Comparison of ENCODE assay signal across 34 mouse cellular contexts in the genomic region with DNA sequence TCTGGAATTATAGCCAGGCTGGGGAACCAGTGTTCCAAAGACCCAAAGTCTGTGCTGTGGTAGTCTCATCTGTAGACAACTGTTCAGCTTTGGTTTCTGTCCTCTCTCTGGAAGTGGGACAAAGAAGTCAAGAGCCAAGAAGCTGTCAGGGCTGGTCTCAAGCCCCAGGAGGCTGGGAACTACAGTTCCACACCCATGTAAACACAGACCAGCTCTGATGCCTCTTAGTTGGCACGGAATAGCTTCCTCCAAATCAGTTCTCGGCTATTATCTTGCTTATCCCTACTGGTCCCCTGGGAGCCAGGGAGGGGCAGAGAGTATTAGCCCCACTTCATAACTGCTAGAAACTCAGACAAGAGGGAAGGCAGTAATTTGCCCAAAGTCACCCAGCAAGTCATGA. TPM values are rescaled to one million over a fixed set of nuclear protein-coding genes. Genes with fewer than 3 reads are reported as not detected.
A peak's percentile ranks its signal among the peaks of the same experiment; 100 is the strongest.
DNase-seq lines count a peak whose midpoint lies in the region; ATAC-seq and TF ChIP-seq lines count a peak whose summit lies in the region.
"Had no signal": no experiment of that assay in that cellular context is flagged by ENCODE, and none has a peak within 500 bp of the region (broad histone marks: within the 10 kb centered on the region; RNA-seq: fewer than 3 reads in every experiment).

No protein-coding gene starts in this region.

- no peak overlapping the region for H3K9ac ChIP-seq in embryonic facial prominence, embryonic 14.5 days (ENCODE audit: low read depth, low read length)
- H3K9ac ChIP-seq in midbrain, postnatal 0 days (replicated peaks; ENCODE audit: low read length, poor library complexity, severe bottlenecking), result no peak overlapping the region
- H3K9ac ChIP-seq in midbrain, embryonic 11.5 days (ENCODE audit: low read length), result no peak overlapping the region
- H3K9ac ChIP-seq in lung, postnatal 0 days (replicated peaks; ENCODE audit: low read depth), result no peak overlapping the region
- H3K9ac ChIP-seq in liver, postnatal 0 days (replicated peaks), result no peak overlapping the region
- H3K9ac ChIP-seq: hindbrain, embryonic 15.5 days; intestine, embryonic 15.5 days; liver, embryonic 12.5 days; midbrain, embryonic 12.5 days; neural tube, embryonic 15.5 days had no signal

- H3ac ChIP-seq in myocyte (ENCODE audit: control insufficient read depth, insufficient read length), result no peak overlapping the region

- peaks cover 4% of the 10 kb centered on the region; the same call in 1 of the 2 replicates for H3K4me1 ChIP-seq in embryonic facial prominence, embryonic 14.5 days (ENCODE audit: control insufficient read depth, insufficient read depth, low read length)
- H3K4me1 ChIP-seq in embryonic facial prominence, embryonic 10.5 days, result peaks cover 10% of the 10 kb centered on the region
- H3K4me1 ChIP-seq in midbrain, postnatal 0 days (ENCODE audit: insufficient read depth, low read length), result no peaks in the 10 kb centered on the region
- H3K4me1 ChIP-seq in midbrain, embryonic 11.5 days (ENCODE audit: control insufficient read depth, insufficient read depth, low read length), result no peaks in the 10 kb centered on the region
- 0 out of 2 replicates have a peak, but pooled peaks cover 3% of the 10 kb centered on the region for H3K4me1 ChIP-seq in lung, postnatal 0 days (ENCODE audit: insufficient read depth, low read depth, low read length)
- H3K4me1 ChIP-seq in liver, postnatal 0 days (ENCODE audit: insufficient read depth), result no peaks in the 10 kb centered on the region
- H3K4me1 ChIP-seq: midbrain, embryonic 12.5 days had no signal

- H3K79me2 ChIP-seq in myocyte (ENCODE audit: control insufficient read depth, insufficient read depth), result no peaks in the 10 kb centered on the region

- no peak for ATAC-seq in embryonic facial prominence, embryonic 14.5 days (ENCODE audit: low read depth)
- ATAC-seq in midbrain, postnatal 0 days (ENCODE audit: low FRiP score), result no peak
- no peak for ATAC-seq in midbrain, embryonic 11.5 days (ENCODE audit: low FRiP score)
- ATAC-seq in lung, postnatal 0 days, result peak; percentile 25; the same call in 1 of the 2 replicates
- ATAC-seq in liver, postnatal 0 days, result no peak
- ATAC-seq: forebrain, embryonic 14.5 days; intestine, embryonic 15.5 days; liver, embryonic 12.5 days had no signal

- TF ChIP-seq CTCF in midbrain, postnatal 0 days (IDR thresholded peaks at IDR 0.05), result no peak
- TF ChIP-seq CTCF in lung, postnatal 0 days (IDR thresholded peaks at IDR 0.05), result no peak
- no peak for TF ChIP-seq CTCF in liver, postnatal 0 days (IDR thresholded peaks at IDR 0.05; ENCODE audit: low read depth)

- H3K36me3 ChIP-seq in embryonic facial prominence, embryonic 14.5 days (ENCODE audit: control insufficient read depth, insufficient read depth, low read length), result no peaks in the 10 kb centered on the region
- H3K36me3 ChIP-seq in embryonic facial prominence, embryonic 10.5 days (replicated peaks), result no peaks in the 10 kb centered on the region
- H3K36me3 ChIP-seq in midbrain, postnatal 0 days (ENCODE audit: insufficient read depth, low read length), result no peaks in the 10 kb centered on the region
- H3K36me3 ChIP-seq in midbrain, embryonic 11.5 days (ENCODE audit: control insufficient read depth, insufficient read depth, low read length), result no peaks in the 10 kb centered on the region
- no peaks in the 10 kb centered on the region for H3K36me3 ChIP-seq in lung, postnatal 0 days (ENCODE audit: insufficient read depth, low read length)
- no peaks in the 10 kb centered on the region for H3K36me3 ChIP-seq in myocyte (ENCODE audit: control insufficient read depth, insufficient read depth)
- H3K36me3 ChIP-seq in liver, postnatal 0 days (replicated peaks; ENCODE audit: insufficient read depth, low read length), result no peaks in the 10 kb centered on the region
- H3K36me3 ChIP-seq: G1E; hindbrain, embryonic 15.5 days; intestine, embryonic 15.5 days; liver, embryonic 12.5 days; midbrain, embryonic 12.5 days; neural tube, embryonic 15.5 days had no signal

- H3K9me3 ChIP-seq in embryonic facial prominence, embryonic 14.5 days (ENCODE audit: control insufficient read depth, low read length), result no peaks in the 10 kb centered on the region
- H3K9me3 ChIP-seq in embryonic facial prominence, embryonic 10.5 days, result no peaks in the 10 kb centered on the region
- no peaks in the 10 kb centered on the region for H3K9me3 ChIP-seq in midbrain, postnatal 0 days (ENCODE audit: low read length)
- H3K9me3 ChIP-seq in midbrain, embryonic 11.5 days (ENCODE audit: control insufficient read depth, low read length), result no peaks in the 10 kb centered on the region
- H3K9me3 ChIP-seq in lung, postnatal 0 days (ENCODE audit: low read length), result no peaks in the 10 kb centered on the region
- H3K9me3 ChIP-seq in liver, postnatal 0 days (ENCODE audit: low read length), result no peaks in the 10 kb centered on the region
- H3K9me3 ChIP-seq: G1E; hindbrain, embryonic 15.5 days; intestine, embryonic 15.5 days; liver, embryonic 12.5 days; midbrain, embryonic 12.5 days; neural tube, embryonic 15.5 days had no signal

- H3K4me3 ChIP-seq in embryonic facial prominence, embryonic 14.5 days (ENCODE audit: low read depth, low read length), result no peak overlapping the region
- no peak overlapping the region for H3K4me3 ChIP-seq in embryonic facial prominence, embryonic 10.5 days
- no peak overlapping the region for H3K4me3 ChIP-seq in midbrain, postnatal 0 days (ENCODE audit: low read depth, low read length)
- H3K4me3 ChIP-seq in midbrain, embryonic 11.5 days (ENCODE audit: low read depth, low read length), result no peak overlapping the region
- H3K4me3 ChIP-seq in lung, postnatal 0 days (ENCODE audit: low read depth, low read length), result no peak overlapping the region
- H3K4me3 ChIP-seq in myocyte, result no peak overlapping the region
- H3K4me3 ChIP-seq in liver, postnatal 0 days (ENCODE audit: low read depth, low read length), result no peak overlapping the region
- H3K4me3 ChIP-seq: hindbrain, embryonic 15.5 days; intestine, embryonic 15.5 days; layer of hippocampus, adult 2 months; liver, embryonic 12.5 days; midbrain, embryonic 12.5 days; neural tube, embryonic 15.5 days had no signal

- H3K27me3 ChIP-seq in embryonic facial prominence, embryonic 14.5 days (replicated peaks; ENCODE audit: control insufficient read depth, insufficient read depth, low read length), result no peaks in the 10 kb centered on the region
- H3K27me3 ChIP-seq in embryonic facial prominence, embryonic 10.5 days (replicated peaks; ENCODE audit: low read depth, poor library complexity, severe bottlenecking), result no peaks in the 10 kb centered on the region
- H3K27me3 ChIP-seq in midbrain, postnatal 0 days (ENCODE audit: insufficient read depth, low read length), result no peaks in the 10 kb centered on the region
- no peaks in the 10 kb centered on the region for H3K27me3 ChIP-seq in midbrain, embryonic 11.5 days (ENCODE audit: control insufficient read depth, insufficient read depth, low read length)
- no peaks in the 10 kb centered on the region for H3K27me3 ChIP-seq in lung, postnatal 0 days (replicated peaks; ENCODE audit: insufficient read depth, low read length)
- no peaks in the 10 kb centered on the region for H3K27me3 ChIP-seq in myocyte (ENCODE audit: control insufficient read depth, insufficient read depth, insufficient read length)
- H3K27me3 ChIP-seq in liver, postnatal 0 days (ENCODE audit: insufficient read depth, low read length), result no peaks in the 10 kb centered on the region
- H3K27me3 ChIP-seq: hindbrain, embryonic 15.5 days; intestine, embryonic 15.5 days; neural tube, embryonic 15.5 days had no signal

- no peak for TF ChIP-seq EP300 in lung, postnatal 0 days (IDR thresholded peaks at IDR 0.05)
- TF ChIP-seq EP300 in liver, postnatal 0 days (IDR thresholded peaks at IDR 0.05; ENCODE audit: low read depth), result no peak

- WGBS in embryonic facial prominence, embryonic 14.5 days, result 39% methylated on average over 2 of the region's 2 CpGs
- WGBS in embryonic facial prominence, embryonic 10.5 days, result 61% methylated on average over 2 of the region's 2 CpGs
- WGBS in midbrain, postnatal 0 days, result 35% methylated on average over 2 of the region's 2 CpGs
- 54% methylated on average over 2 of the region's 2 CpGs for WGBS in midbrain, embryonic 11.5 days
- WGBS in lung, postnatal 0 days, result 3% methylated on average over 2 of the region's 2 CpGs
- WGBS in liver, postnatal 0 days (ENCODE audit: insufficient replicate concordance), result 60% methylated on average over 2 of the region's 2 CpGs

- H3K27ac ChIP-seq in embryonic facial prominence, embryonic 14.5 days (replicated peaks; ENCODE audit: low read depth, low read length), result no peak overlapping the region
- H3K27ac ChIP-seq in embryonic facial prominence, embryonic 10.5 days (replicated peaks), result no peak overlapping the region
- H3K27ac ChIP-seq in midbrain, postnatal 0 days (ENCODE audit: low read depth, low read length), result no peak overlapping the region
- no peak overlapping the region for H3K27ac ChIP-seq in midbrain, embryonic 11.5 days (ENCODE audit: low read depth, low read length)
- no peak overlapping the region for H3K27ac ChIP-seq in lung, postnatal 0 days (ENCODE audit: low read length)
- H3K27ac ChIP-seq in liver, postnatal 0 days (ENCODE audit: low read depth), result no peak overlapping the region
- H3K27ac ChIP-seq: hindbrain, embryonic 15.5 days; intestine, embryonic 15.5 days; layer of hippocampus, adult 2 months; liver, embryonic 12.5 days; midbrain, embryonic 12.5 days; neural tube, embryonic 15.5 days had no signal

- no peak for TF ChIP-seq POLR2A in myocyte (IDR thresholded peaks at IDR 0.05; ENCODE audit: insufficient read length, low read depth)

- no peak overlapping the region for H3K4me2 ChIP-seq in embryonic facial prominence, embryonic 14.5 days (ENCODE audit: low read depth, low read length)
- no peak overlapping the region for H3K4me2 ChIP-seq in midbrain, postnatal 0 days (ENCODE audit: low read depth, low read length, poor library complexity, severe bottlenecking)
- no peak overlapping the region for H3K4me2 ChIP-seq in midbrain, embryonic 11.5 days
- H3K4me2 ChIP-seq in lung, postnatal 0 days (replicated peaks; ENCODE audit: low read depth, low read length), result no peak overlapping the region
- peak overlapping the region; percentile 87 for H3K4me2 ChIP-seq in myocyte (ENCODE audit: low read depth)
- no peak overlapping the region for H3K4me2 ChIP-seq in liver, postnatal 0 days (ENCODE audit: low read depth, low read length)
- H3K4me2 ChIP-seq: heart, embryonic 11.5 days; hindbrain, embryonic 15.5 days; intestine, embryonic 15.5 days; liver, embryonic 12.5 days; midbrain, embryonic 12.5 days; neural tube, embryonic 15.5 days had no signal

- peak; percentile 55 for DNase-seq in embryonic facial prominence, embryonic 14.5 days (ENCODE audit: low spot score)
- no peak for DNase-seq in embryonic facial prominence, embryonic 10.5 days (ENCODE audit: low spot score)
- DNase-seq in midbrain, postnatal 0 days (ENCODE audit: low spot score), result peak; percentile 42
- no peak for DNase-seq in midbrain, embryonic 11.5 days (ENCODE audit: low spot score, missing footprints)
- DNase-seq in lung, postnatal 0 days (ENCODE audit: low spot score), result peak; percentile 28
- no peak for DNase-seq in liver, postnatal 0 days
- DNase-seq in spleen, postnatal 10 days (ENCODE audit: low spot score in 2 of 2), result no peak
- DNase-seq: adrenal gland, postnatal 25 days; cerebellum, adult 11-12 months; cerebellum, adult 9-11 months; gastrocnemius, postnatal 25 days; heart, adult 11 months; heart, postnatal 4 days; kidney, adult 2 months; kidney, postnatal 36 days; layer of hippocampus, postnatal 36 days; left cerebral cortex, postnatal 4 days; right cerebral cortex, postnatal 25 days; thymus, adult 2 months had no signal

RNA-seq across cellular contexts. Expression of a gene that starts 9.7 kb away (rescaled TPM):
- polyA plus RNA-seq in embryonic facial prominence, embryonic 14.5 days (2014; fragmentation: Nextera tagmentation; extraction: Ambion mirVana), result 9.8 and 10.4 TPM in 2 replicates
- polyA plus RNA-seq in embryonic facial prominence, embryonic 10.5 days (2016; fragmentation: Nextera tagmentation; extraction: Ambion mirVana), result 0.74 and 2.5 TPM in 2 replicates
- total RNA-seq in midbrain, postnatal 0 days (2014; rRNA removed), result 24.5 and 32.7 TPM in 2 replicates
- polyA plus RNA-seq in midbrain, postnatal 0 days (2015; fragmentation: Nextera tagmentation; extraction: Ambion mirVana), result 37.7 and 43.7 TPM in 2 replicates
- 1.3 and 2.6 TPM in 2 replicates for polyA plus RNA-seq in midbrain, embryonic 11.5 days (2014; fragmentation: Nextera tagmentation; extraction: Ambion mirVana)
- 3.0 and 3.1 TPM in 2 replicates for polyA plus RNA-seq in lung, postnatal 0 days (2015; fragmentation: Nextera tagmentation; extraction: Ambion mirVana)
- 0.35 TPM for polyA plus RNA-seq in myocyte (2012; fragmentation: generic; extraction: Trizol)
- not detected in 2 replicates for polyA plus RNA-seq in liver, postnatal 0 days (2015; fragmentation: Nextera tagmentation; extraction: Ambion mirVana)
- total RNA-seq: gastrocnemius, adult 18-20 months; gastrocnemius, postnatal 25 days; heart, postnatal 4 days had no signal
- polyA plus RNA-seq: G1E; heart, embryonic 11.5 days had no signal

RNA-seq across cellular contexts. Expression of a gene that starts 24.2 kb away (rescaled TPM):
- polyA plus RNA-seq in embryonic facial prominence, embryonic 14.5 days (2014; fragmentation: Nextera tagmentation; extraction: Ambion mirVana), result 14.1 and 17.0 TPM in 2 replicates
- 11.1 and 11.4 TPM in 2 replicates for polyA plus RNA-seq in embryonic facial prominence, embryonic 10.5 days (2016; fragmentation: Nextera tagmentation; extraction: Ambion mirVana)
- total RNA-seq in midbrain, postnatal 0 days (2014; rRNA removed), result 1.3 and 1.9 TPM in 2 replicates
- 0.93 and 1.1 TPM in 2 replicates for polyA plus RNA-seq in midbrain, postnatal 0 days (2015; fragmentation: Nextera tagmentation; extraction: Ambion mirVana)
- 1.1 and 1.2 TPM in 2 replicates for polyA plus RNA-seq in midbrain, embryonic 11.5 days (2014; fragmentation: Nextera tagmentation; extraction: Ambion mirVana)
- 53.7 and 54.8 TPM in 2 replicates for polyA plus RNA-seq in lung, postnatal 0 days (2015; fragmentation: Nextera tagmentation; extraction: Ambion mirVana)
- polyA plus RNA-seq in myocyte (2012; fragmentation: generic; extraction: Trizol), result 0.12 TPM
- polyA plus RNA-seq in liver, postnatal 0 days (2015; fragmentation: Nextera tagmentation; extraction: Ambion mirVana), result 0.44 and 0.60 TPM in 2 replicates
- total RNA-seq: gastrocnemius, adult 18-20 months; heart, postnatal 4 days; megakaryocyte, adult 5-6 weeks had no signal
- polyA plus RNA-seq: G1E had no signal

RNA-seq across cellular contexts. Expression of a gene that starts 27.2 kb away (rescaled TPM):
- polyA plus RNA-seq in embryonic facial prominence, embryonic 14.5 days (2014; fragmentation: Nextera tagmentation; extraction: Ambion mirVana), result 12.5 and 15.5 TPM in 2 replicates
- 23.1 and 25.1 TPM in 2 replicates for polyA plus RNA-seq in embryonic facial prominence, embryonic 10.5 days (2016; fragmentation: Nextera tagmentation; extraction: Ambion mirVana)
- total RNA-seq in midbrain, postnatal 0 days (2014; rRNA removed), result 30.1 and 36.9 TPM in 2 replicates
- 21.4 and 21.6 TPM in 2 replicates for polyA plus RNA-seq in midbrain, postnatal 0 days (2015; fragmentation: Nextera tagmentation; extraction: Ambion mirVana)
- polyA plus RNA-seq in midbrain, embryonic 11.5 days (2014; fragmentation: Nextera tagmentation; extraction: Ambion mirVana), result 9.8 and 10.0 TPM in 2 replicates
- 11.1 and 11.4 TPM in 2 replicates for polyA plus RNA-seq in lung, postnatal 0 days (2015; fragmentation: Nextera tagmentation; extraction: Ambion mirVana)
- polyA plus RNA-seq in myocyte (2012; fragmentation: generic; extraction: Trizol), result 18.2 TPM
- 4.7 TPM in 2 replicates for polyA plus RNA-seq in liver, postnatal 0 days (2015; fragmentation: Nextera tagmentation; extraction: Ambion mirVana)

RNA-seq across cellular contexts. Expression of a gene that starts 31.6 kb away (rescaled TPM):
- polyA plus RNA-seq in embryonic facial prominence, embryonic 14.5 days (2014; fragmentation: Nextera tagmentation; extraction: Ambion mirVana), result 0.38 TPM in 1 of 2 replicates, not detected in the other
- 0.20 TPM in 2 replicates for polyA plus RNA-seq in embryonic facial prominence, embryonic 10.5 days (2016; fragmentation: Nextera tagmentation; extraction: Ambion mirVana)
- not detected in 2 replicates for total RNA-seq in midbrain, postnatal 0 days (2014; rRNA removed)
- not detected in 2 replicates for polyA plus RNA-seq in midbrain, postnatal 0 days (2015; fragmentation: Nextera tagmentation; extraction: Ambion mirVana)
- 0.21 TPM in 1 of 2 replicates, not detected in the other for polyA plus RNA-seq in midbrain, embryonic 11.5 days (2014; fragmentation: Nextera tagmentation; extraction: Ambion mirVana)
- 2.1 and 2.2 TPM in 2 replicates for polyA plus RNA-seq in lung, postnatal 0 days (2015; fragmentation: Nextera tagmentation; extraction: Ambion mirVana)
- 0.13 TPM for polyA plus RNA-seq in myocyte (2012; fragmentation: generic; extraction: Trizol)
- not detected in 2 replicates for polyA plus RNA-seq in liver, postnatal 0 days (2015; fragmentation: Nextera tagmentation; extraction: Ambion mirVana)
- total RNA-seq: adrenal gland, adult 18-20 months; adrenal gland, postnatal 25 days; G1E; gastrocnemius, adult 18-20 months; gastrocnemius, postnatal 25 days; heart, postnatal 4 days; layer of hippocampus, adult 2 months; layer of hippocampus, postnatal 36 days; left cerebral cortex, postnatal 4 days; megakaryocyte, adult 5-6 weeks had no signal
- polyA plus RNA-seq: forebrain, embryonic 14.5 days; frontal cortex, adult 2 months; G1E; heart, embryonic 11.5 days; hindbrain, embryonic 15.5 days; limb, embryonic 14.5 days; liver, embryonic 12.5 days; midbrain, embryonic 12.5 days; neural tube, embryonic 15.5 days had no signal

RNA-seq across cellular contexts. Expression of a gene that starts 52.7 kb away (rescaled TPM):
- 15.7 and 19.8 TPM in 2 replicates for polyA plus RNA-seq in embryonic facial prominence, embryonic 14.5 days (2014; fragmentation: Nextera tagmentation; extraction: Ambion mirVana)
- polyA plus RNA-seq in embryonic facial prominence, embryonic 10.5 days (2016; fragmentation: Nextera tagmentation; extraction: Ambion mirVana), result 25.2 and 25.4 TPM in 2 replicates
- total RNA-seq in midbrain, postnatal 0 days (2014; rRNA removed), result 22.1 and 24.5 TPM in 2 replicates
- polyA plus RNA-seq in midbrain, postnatal 0 days (2015; fragmentation: Nextera tagmentation; extraction: Ambion mirVana), result 24.5 and 25.9 TPM in 2 replicates
- 22.5 and 25.6 TPM in 2 replicates for polyA plus RNA-seq in midbrain, embryonic 11.5 days (2014; fragmentation: Nextera tagmentation; extraction: Ambion mirVana)
- 11.8 and 13.2 TPM in 2 replicates for polyA plus RNA-seq in lung, postnatal 0 days (2015; fragmentation: Nextera tagmentation; extraction: Ambion mirVana)
- 17.2 TPM for polyA plus RNA-seq in myocyte (2012; fragmentation: generic; extraction: Trizol)
- polyA plus RNA-seq in liver, postnatal 0 days (2015; fragmentation: Nextera tagmentation; extraction: Ambion mirVana), result 4.3 and 4.6 TPM in 2 replicates

Comparison
In these comparisons a context has a peak if more than half of its experiments do, and no peak if none do; other contexts are left out.
1. DNase-seq: peak in embryonic facial prominence, embryonic 14.5 days (single experiment), midbrain, postnatal 0 days (single experiment) and lung, postnatal 0 days (single experiment); none in embryonic facial prominence, embryonic 10.5 days (single experiment), midbrain, embryonic 11.5 days (single experiment), liver, postnatal 0 days (single experiment) and spleen, postnatal 10 days (0 of 2).